Mouse (Mus musculus) midbrain, embryonic 11.5 days (tissue): ENCODE measurements around the gene Nol4l. TPM values are rescaled to one million over a fixed set of nuclear protein-coding genes. Genes with fewer than 3 reads are reported as not detected.

ENCODE experiments used
- ATAC-seq: fragments of 200-750 bp; cut with Nextera tagmentation; 2 replicates; pipeline ENCODE4 v1.8.0; 2017; ENCODE audit warnings: moderate TSS enrichment, moderate library complexity; ENCODE audit not compliant: low FRiP score
- DNase-seq: peaks from one replicate; pipeline ENCODE4 v3.0.0; 2015; ENCODE audit warnings: low spot score; ENCODE audit errors: missing footprints
- H3K27ac ChIP-seq: fragments of 300-500 bp; sonication (generic); 2 replicates; pipeline ENCODE4 v1.5.1; 2014; ENCODE audit warnings: low read depth, low read length
- H3K27me3 ChIP-seq: fragments of 300-500 bp; sonication (generic); 2 replicates; pipeline ENCODE4 v1.6.1; 2014; ENCODE audit warnings: mild to moderate bottlenecking, low read length, moderate library complexity, mixed read lengths; ENCODE audit not compliant: control insufficient read depth, insufficient read depth
- H3K36me3 ChIP-seq: fragments of 300-500 bp; sonication (generic); 2 replicates; pipeline ENCODE4 v1.6.1; 2014; ENCODE audit warnings: mild to moderate bottlenecking, low read length, moderate library complexity, mixed read lengths; ENCODE audit not compliant: control insufficient read depth, insufficient read depth
- H3K4me1 ChIP-seq: fragments of 300-500 bp; sonication (generic); 2 replicates; pipeline ENCODE4 v1.6.1; 2014; ENCODE audit warnings: low read length; ENCODE audit not compliant: control insufficient read depth, insufficient read depth
- H3K4me2 ChIP-seq: fragments of 300-500 bp; sonication (generic); 2 replicates; pipeline ENCODE4 v1.6.1; 2014; ENCODE audit warnings: mild to moderate bottlenecking, moderate library complexity
- H3K4me3 ChIP-seq: fragments of 300-500 bp; sonication (generic); 2 replicates; pipeline ENCODE4 v1.5.1; 2014; ENCODE audit warnings: low read depth, low read length
- H3K9ac ChIP-seq: fragments of 300-500 bp; sonication (generic); 2 replicates; pipeline ENCODE4 v1.6.1; 2014; ENCODE audit warnings: low read length
- H3K9me3 ChIP-seq: fragments of 300-500 bp; sonication (generic); 2 replicates; pipeline ENCODE4 v1.6.1; 2016; ENCODE audit warnings: low read length; ENCODE audit not compliant: control insufficient read depth
- WGBS: fragments of 180-500 bp; shearing (Covaris S2); extraction: QIAGEN DNeasy Blood & Tissue Kit; methylation state at CpG from one replicate; pipeline ENCODE4 v1.1.7; 2014; 5-methylcytosine and 5-hydroxymethylcytosine counted together
- polyA plus RNA-seq: library from polyadenylated mRNA; unstranded; fragments of >200 nt; fragmentation: Nextera tagmentation; extraction: Ambion mirVana; gene quantifications from 2 replicates; pipeline ENCODE4 v1.2.1, GENCODE M21; 2014

Nol4l gene
- polyA plus RNA-seq, 1 experiment from 2014 or later = 19.9 TPM

- no peaks in the 10 kb centered on the region for H3K27me3 ChIP-seq
- DNase-seq (no peak), ATAC-seq (no peak)
- H3K4me2 ChIP-seq = no peak overlapping the region
- no peak overlapping the region for H3K27ac ChIP-seq
- no peaks in the 10 kb centered on the region for H3K9me3 ChIP-seq
- H3K9ac ChIP-seq = no peak overlapping the region
- WGBS = 73% methylated on average over 9 of the region's 9 CpGs
- peaks cover 14% of the 10 kb centered on the region for H3K4me1 ChIP-seq
- H3K4me3 ChIP-seq = no peak overlapping the region
- H3K36me3 ChIP-seq = no peaks in the 10 kb centered on the region
These were observed 9.7 kb downstream of the Nol4l start for GRCm38 (mm10) chr2:153520057-153520456.

- 49% methylated on average over 4 of the region's 4 CpGs for WGBS
- H3K4me3 ChIP-seq = no peak overlapping the region
- DNase-seq (no peak), ATAC-seq (peak; percentile 32; the same call in 1 of the 2 replicates)
- no peaks in the 10 kb centered on the region for H3K27me3 ChIP-seq
- H3K9ac ChIP-seq = no peak overlapping the region
- H3K9me3 ChIP-seq = no peaks in the 10 kb centered on the region
- H3K4me1 ChIP-seq = peaks cover 10% of the 10 kb centered on the region
- no peaks in the 10 kb centered on the region for H3K36me3 ChIP-seq
- H3K27ac ChIP-seq = no peak overlapping the region
- no peak overlapping the region for H3K4me2 ChIP-seq
These were observed 12.8 kb downstream of the Nol4l start for GRCm38 (mm10) chr2:153516961-153517360.

DNA sequence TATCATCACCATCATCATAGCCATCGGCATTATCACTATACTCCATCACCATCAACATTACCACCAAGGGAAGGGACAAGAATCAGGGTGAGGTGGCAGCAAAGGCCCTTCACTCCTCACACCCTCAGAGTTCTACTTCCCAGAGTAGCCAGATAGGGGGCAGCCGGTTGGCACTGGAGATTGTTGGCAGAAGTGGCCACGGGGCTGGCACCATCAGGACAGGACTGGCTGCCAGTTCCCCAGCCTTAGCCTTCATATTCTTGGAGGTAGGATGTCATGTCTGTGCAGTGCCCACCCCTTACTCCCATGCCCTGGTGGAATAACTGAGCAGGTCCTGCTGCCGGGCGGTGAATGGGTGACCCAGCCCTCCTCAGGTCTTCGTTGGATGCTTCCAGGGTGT, 14.2 kb downstream of the Nol4l start:
- Histone ChIP-seq H3K4me2 (no peak overlapping the region), H3K4me3 (no peak overlapping the region), H3K4me1 (peaks cover 8% of the 10 kb centered on the region), H3K27ac (no peak overlapping the region), H3K36me3 (no peaks in the 10 kb centered on the region), H3K27me3 (no peaks in the 10 kb centered on the region), H3K9me3 (no peaks in the 10 kb centered on the region), H3K9ac (no peak overlapping the region)
- WGBS = 93% methylated on average over 6 of the region's 6 CpGs
- DNase-seq = no peak
- no peak for ATAC-seq

DNA sequence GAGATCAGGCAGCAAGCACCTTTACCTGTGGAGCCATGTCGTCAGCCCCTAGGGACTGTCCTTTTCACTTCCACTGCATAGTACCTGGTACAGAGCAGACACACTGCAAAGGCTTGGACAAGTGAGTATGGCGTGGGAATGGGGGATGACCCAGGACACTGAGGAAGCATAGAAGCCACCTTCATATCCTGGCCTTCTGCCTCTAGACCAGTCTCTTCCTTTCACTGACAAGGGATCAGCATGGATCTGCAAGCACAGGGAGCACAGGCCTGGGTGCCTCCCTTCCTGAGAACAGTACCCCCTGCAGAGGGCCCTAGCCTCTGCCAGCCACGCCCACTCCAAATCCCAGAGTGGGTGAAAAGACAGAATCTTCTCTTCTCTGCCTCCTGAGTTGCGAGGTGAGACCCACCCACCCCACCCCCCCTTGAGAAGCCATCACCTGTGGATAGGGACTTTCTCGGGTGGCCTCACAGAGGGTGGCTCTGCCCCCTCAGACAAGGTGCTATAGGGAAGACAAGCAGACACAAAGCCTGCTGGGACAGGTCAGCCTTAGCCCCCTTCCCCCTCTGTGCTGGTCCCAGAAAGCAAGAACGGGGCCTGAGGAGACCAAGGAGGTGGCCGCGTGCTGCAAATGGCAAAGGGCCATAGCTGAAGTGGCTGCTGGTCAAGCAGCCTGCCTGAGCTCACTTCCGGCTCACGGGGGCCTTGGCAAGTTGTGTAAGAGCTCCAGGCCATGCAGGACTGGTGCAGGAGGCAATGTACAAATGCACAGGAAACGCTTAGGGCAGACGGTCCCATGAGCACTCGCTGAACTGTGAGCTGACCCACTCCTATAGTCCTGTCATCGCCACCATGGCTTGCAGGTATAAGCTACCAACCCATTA, 15.0 kb downstream of the Nol4l start:
- H3K27ac ChIP-seq = no peak overlapping the region
- H3K4me2 ChIP-seq = no peak overlapping the region
- WGBS = 86% methylated on average over 14 of the region's 14 CpGs
- no peak overlapping the region for H3K4me3 ChIP-seq
- H3K36me3 ChIP-seq = no peaks in the 10 kb centered on the region
- H3K4me1 ChIP-seq = peaks cover 11% of the 10 kb centered on the region
- no peaks in the 10 kb centered on the region for H3K9me3 ChIP-seq
- DNase-seq = no peak
- ATAC-seq = no peak
- H3K9ac ChIP-seq = no peak overlapping the region
- no peaks in the 10 kb centered on the region for H3K27me3 ChIP-seq

DNA sequence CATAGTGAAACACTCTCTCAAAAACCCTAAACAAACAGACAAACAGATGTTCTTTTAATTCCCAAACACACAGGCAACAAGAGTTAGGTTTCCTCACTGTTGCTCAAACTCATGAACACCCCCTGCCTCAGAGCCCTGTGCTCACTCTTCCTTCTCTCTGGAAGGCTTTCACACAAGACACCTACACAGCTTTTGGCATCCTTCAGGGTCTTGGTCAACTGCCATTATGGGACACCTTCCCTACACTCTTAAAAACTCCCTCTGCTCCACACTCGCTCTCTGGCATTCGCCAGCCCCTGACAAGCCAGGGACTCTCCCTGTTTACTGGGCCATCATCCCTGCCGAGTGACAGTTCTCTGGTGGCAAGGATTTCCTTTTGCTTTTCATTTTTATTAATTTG, 15.8 kb downstream of the Nol4l start:
- Histone ChIP-seq H3K4me3 (no peak overlapping the region), H3K36me3 (no peaks in the 10 kb centered on the region), H3K9me3 (no peaks in the 10 kb centered on the region), H3K27me3 (no peaks in the 10 kb centered on the region), H3K9ac (no peak overlapping the region), H3K4me1 (peaks cover 18% of the 10 kb centered on the region), H3K27ac (no peak overlapping the region), H3K4me2 (no peak overlapping the region)
- ATAC-seq = no peak
- WGBS = 86% methylated on average over 3 of the region's 3 CpGs
- no peak for DNase-seq

- Histone ChIP-seq H3K4me3 (no peak overlapping the region), H3K36me3 (no peaks in the 10 kb centered on the region), H3K4me2 (no peak overlapping the region), H3K4me1 (peaks cover 24% of the 10 kb centered on the region), H3K27me3 (no peaks in the 10 kb centered on the region), H3K9me3 (no peaks in the 10 kb centered on the region), H3K9ac (no peak overlapping the region), H3K27ac (no peak overlapping the region)
- DNase-seq (no peak), ATAC-seq (no peak)
- 81% methylated on average over 14 of the region's 14 CpGs for WGBS
These were observed 17.1 kb downstream of the Nol4l start for GRCm38 (mm10) chr2:153512416-153513323.

DNA sequence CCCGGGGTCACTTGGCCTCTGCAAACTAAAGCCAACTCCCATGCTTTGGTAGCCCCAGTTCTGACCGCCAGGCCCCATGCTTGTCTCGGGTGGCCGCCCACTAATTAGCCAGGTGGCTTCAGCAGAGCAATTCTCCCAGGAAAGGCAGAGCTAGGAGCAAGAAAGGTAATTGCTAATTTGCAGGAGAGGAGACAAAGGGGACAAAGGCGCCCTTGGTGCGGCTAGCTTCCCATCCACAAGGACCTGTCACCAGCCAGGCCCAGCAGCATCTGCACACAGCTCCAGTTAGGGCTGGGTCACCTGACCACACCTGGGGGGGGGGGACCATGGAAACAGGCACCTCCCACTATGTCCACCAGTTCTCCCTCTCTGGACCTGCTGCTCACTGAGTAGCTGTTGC, 18.2 kb downstream of the Nol4l start:
- Histone ChIP-seq H3K9ac (no peak overlapping the region), H3K27me3 (no peaks in the 10 kb centered on the region)
- ATAC-seq = no peak

DNA sequence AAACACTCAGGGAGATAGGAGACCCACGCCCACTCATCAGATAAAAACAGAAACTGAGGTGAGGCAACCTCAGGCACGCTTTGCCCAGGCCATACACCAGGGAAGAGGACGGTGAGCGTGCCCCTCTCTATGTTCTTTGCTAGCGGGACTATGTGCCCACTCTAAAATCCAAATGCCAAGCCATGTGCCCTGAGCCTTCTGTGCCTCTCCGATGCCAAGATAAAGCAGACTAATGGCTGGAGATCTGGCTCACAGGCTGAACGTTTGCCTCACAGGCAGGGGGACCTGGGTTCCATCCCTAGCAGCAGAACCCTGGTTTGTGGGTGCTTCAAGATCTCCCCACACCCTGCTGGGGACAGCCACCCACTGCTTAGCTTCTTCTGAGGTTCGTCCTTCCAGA, 19.6 kb downstream of the Nol4l start:
- no peak overlapping the region for H3K4me3 ChIP-seq
- H3K9me3 ChIP-seq = no peaks in the 10 kb centered on the region
- H3K36me3 ChIP-seq = no peaks in the 10 kb centered on the region
- no peak for DNase-seq
- no peak overlapping the region for H3K4me2 ChIP-seq
- peaks cover 21% of the 10 kb centered on the region for H3K4me1 ChIP-seq
- H3K9ac ChIP-seq = no peak overlapping the region
- peak; percentile 8; the same call in 1 of the 2 replicates for ATAC-seq
- H3K27me3 ChIP-seq = no peaks in the 10 kb centered on the region
- 80% methylated on average over 8 of the region's 8 CpGs for WGBS
- H3K27ac ChIP-seq = no peak overlapping the region

More for the DNA sequence above, 18.2 kb downstream of the Nol4l start:
- Histone ChIP-seq H3K4me3 (no peak overlapping the region), H3K27ac (no peak overlapping the region), H3K36me3 (no peaks in the 10 kb centered on the region), H3K9me3 (no peaks in the 10 kb centered on the region), H3K4me2 (no peak overlapping the region), H3K4me1 (peaks cover 21% of the 10 kb centered on the region)
- 55% methylated on average over 6 of the region's 6 CpGs for WGBS
- DNase-seq = no peak
